Mouse (Mus musculus) adrenal gland, postnatal 4 days (tissue): ENCODE results near the gene Zkscan7. TPM values are rescaled to one million over a fixed set of nuclear protein-coding genes. Genes with fewer than 3 reads are reported as not detected.
"Not testable (repeated sequence)": the region's sequence is repeated elsewhere in the genome, so short reads cannot be mapped to it uniquely, and the experiment has no call there.

Experiments used
- DNase-seq, 2 experiments: peaks; one replicate each; pipeline ENCODE4 v3.0.0; 2021 to 2022; ENCODE audit warnings: low spot score in 2 of 2, mixed read lengths in 2 of 2
- long read RNA-seq, 2 experiments: library from polyadenylated mRNA; stranded (forward); transcript quantifications; one replicate each; pipeline ENCODE4 v2.0.0; 2021
- total RNA-seq, 2 experiments: library from RNA; stranded (reverse); gene quantifications; 2 replicates each; pipeline ENCODE4 v1.2.3; 2021

Zkscan7 gene
- 10 to 100 TPM; 16.7 to 18.7 TPM for total RNA-seq
- long read RNA-seq, experiment 1, partial matches to known transcripts = 0 of 5 reads
- long read RNA-seq, experiment 1, other reads (novel, unspliced or antisense) = 5 of 5 reads
- long read RNA-seq, experiment 2, partial matches to known transcripts = 0 of 13 reads
- long read RNA-seq, experiment 2, other reads (novel, unspliced or antisense) = 13 of 13 reads

DNA sequence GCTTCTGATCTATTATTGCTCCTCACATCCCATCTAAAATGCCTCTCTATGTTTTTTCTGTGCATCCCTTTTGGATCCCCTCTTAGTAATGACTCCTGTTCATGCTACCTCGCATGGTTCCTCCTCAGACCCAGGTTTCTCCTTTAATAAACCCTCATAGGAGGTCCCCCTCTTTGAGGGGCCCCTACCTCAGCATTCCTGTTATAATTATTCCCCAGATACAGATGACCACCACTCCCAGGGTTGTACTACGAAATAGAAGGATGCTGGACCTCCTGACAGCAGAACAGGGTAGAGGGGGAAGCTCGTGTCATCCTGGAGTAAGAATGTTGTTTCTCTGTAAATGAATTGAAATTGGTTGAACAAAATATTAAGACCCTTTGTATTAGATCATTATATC lies at the start of gene Zkscan7:
Zkscan7 (plus strand) TSS at position 301 of the 400 bp plus-strand sequence.
- DNase-seq = no peak

DNA sequence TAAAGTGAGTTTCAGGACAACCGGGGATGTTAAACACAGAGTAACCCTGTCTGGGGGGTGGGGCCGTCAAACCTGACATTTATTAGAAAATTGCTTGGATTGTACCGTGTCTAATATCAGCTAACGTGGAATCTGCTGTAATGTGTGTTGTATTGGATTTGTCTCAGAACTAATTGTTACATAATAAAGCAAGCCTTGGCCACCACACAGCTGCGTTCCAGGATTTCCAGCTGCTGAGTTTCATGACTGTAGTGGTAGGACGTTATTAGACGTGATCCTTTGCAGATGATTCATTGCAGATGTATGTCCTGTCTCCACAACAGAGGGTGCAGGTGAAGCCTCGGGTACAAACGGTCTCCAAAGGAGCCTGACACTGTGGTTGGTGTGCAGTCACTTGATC lies 49.4 kb upstream of the Zkscan7 start:
- no peak for DNase-seq

DNA sequence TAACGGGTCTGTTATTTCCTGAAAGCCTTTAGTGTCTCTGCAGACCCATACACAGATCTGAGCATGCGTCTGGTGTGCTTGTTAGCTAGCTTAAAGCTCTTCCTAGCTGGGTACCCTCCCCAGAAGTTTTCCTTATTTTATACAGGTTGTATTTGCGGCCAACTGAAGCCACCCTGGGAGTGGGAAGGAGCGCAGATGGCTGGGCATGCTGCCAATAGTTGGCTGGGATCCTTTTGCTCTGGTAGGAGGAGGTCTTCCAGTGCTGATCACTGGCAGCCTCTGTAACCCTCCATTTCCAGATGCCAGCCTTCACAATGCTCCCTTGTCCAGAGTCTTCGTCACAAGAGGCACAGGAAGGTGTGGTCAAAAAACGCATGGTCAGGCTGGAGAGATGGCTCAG lies 48.7 kb upstream of the Zkscan7 start:
- no peak for DNase-seq

DNA sequence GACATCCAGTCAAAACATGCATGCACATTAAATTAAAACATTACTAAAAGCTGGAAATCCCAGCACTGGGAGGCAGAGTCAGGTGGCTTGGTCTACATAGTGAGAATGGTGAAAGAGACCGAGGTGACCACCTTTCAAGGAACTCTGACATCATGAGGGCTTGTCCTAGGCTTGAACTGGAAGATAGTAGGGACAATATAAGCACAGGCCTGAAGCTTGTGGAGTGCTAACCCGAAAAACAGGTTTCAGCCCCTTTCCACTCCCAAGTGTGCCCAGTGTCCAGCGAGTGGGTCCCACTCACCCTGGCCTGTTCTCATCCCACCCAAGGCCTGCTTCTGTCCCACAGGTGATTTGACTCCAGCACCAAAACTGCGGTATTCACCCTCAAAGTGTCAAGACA lies 48.3 kb upstream of the Zkscan7 start:
- no peak for DNase-seq

DNA sequence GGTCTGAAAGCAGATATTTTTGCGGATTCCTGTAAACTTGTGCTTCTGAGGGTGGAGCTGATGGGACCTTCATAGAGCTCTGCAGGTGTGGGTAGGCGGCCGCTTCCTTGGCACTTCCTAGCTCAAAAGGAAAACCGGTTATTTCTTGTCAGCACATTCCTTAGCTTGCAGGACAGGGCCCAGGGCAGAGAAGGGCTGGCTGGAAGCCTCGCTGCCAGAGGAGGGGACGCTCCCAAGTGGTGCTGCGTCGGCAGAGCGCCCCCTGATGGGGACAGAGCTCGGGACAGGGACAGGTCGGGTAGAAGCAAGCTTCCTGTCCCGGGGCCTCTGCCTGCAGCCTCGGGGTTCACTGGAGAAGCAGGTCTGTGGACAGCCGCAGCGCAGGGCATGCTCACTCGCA lies 47.8 kb upstream of the Zkscan7 start:
- peak; percentile 18 to 29 for DNase-seq

DNA sequence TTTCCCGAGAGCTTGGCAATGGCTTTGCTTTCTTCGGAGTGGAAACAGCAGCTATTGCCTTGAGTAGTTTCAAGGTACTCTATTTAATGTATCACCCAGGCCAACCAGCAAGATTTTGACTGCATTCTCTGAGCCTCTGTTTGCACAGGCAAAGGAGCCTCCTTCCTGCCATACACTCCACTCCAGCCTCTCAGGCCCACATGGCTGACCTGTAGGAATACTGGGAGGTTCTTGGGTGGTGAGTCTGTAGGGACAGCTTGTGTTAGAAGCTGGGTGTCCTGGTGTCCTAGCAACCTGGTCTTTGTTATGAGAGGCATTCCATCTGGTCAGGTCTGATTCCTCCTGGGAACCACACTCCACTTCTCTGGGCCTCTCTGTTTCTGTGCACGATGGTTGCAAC lies 41.7 kb upstream of the Zkscan7 start, which contains the start of gene Gm35549:
Gm35549 (minus strand) TSS at position 276 of the 400 bp plus-strand sequence.
- DNase-seq = no peak

DNA sequence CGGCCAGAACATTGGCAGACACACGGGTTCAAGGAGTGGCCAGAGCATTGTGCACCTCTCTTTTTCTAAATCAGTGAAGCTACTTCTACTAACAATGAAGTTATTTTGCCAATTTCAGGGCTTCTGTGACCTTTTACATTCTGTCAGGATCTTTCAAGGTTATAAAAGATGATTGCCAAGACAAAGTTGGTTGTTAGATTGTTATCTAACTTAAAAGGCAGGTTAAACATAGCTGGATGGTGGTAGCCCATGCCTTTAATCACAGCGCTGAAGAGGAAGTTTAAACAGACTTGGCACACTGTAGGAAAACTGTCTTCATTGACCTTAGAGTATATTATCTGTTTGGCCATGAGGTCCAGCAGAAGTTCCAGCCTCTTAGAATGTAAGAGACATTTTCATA lies 39.9 kb upstream of the Zkscan7 start:
- no peak for DNase-seq

DNA sequence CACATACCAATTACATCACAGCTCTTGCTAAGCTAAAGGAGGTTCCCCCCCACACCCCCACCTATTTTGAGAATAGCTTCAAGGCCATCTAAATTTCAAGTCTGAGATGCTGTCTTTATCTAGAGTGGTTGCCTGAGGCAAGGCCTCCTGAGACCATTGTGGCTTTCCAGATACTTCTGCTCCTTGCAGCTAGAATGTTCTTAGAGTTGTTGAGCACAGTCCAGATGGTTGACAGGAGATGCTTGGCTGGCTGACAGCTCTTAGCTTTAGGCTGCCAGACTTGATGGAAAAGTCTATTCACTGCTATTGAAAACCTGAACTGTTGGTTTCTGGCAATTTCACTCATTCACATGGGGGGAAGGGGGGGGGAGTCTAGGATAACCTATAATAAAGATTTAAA lies 39.3 kb upstream of the Zkscan7 start:
- no peak for DNase-seq

DNA sequence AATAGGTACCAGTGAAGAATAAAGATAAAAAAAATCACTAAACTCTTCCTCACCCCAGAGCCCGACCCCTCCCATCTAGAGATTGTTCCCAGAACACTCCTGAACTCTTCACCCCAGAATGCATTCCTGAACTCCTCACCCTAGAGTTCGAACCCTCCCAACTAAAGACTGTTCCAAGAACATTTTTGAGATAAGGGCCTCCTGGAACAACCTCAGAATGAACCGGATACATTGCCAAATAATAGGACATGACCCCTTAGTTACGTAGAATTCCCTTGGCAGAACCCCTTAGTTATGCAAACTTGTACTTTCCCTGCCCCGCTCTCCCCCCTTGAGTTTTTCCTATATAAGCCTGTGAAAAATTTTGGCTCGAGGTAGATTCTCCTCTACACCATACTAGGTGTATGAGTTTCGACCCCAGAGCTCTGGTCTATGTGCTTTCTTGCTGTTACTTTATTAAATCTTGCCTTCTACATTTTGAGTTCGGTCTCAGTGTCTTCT lies 37.6 kb upstream of the Zkscan7 start:
- not testable (repeated sequence) for DNase-seq

DNA sequence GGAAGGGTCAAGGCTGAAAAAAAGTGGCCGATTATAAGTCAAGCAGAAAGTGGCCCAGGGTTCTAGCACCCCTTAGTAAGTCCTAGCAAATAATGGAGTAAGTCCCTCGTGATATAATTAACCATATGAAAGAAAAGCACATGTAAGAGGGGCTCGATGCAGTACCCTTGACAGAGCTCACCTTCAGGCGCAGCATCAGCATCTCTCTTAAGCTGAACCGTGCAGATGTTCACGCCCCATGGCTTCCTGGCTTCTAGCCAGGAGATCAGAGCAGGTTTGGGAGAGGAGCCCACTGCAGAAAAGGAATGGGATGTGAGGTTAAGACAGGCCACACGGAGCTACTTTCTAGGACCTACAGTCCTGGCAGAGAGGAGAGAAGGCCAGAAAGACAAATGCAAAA lies 31.0 kb upstream of the Zkscan7 start:
- no peak for DNase-seq

DNA sequence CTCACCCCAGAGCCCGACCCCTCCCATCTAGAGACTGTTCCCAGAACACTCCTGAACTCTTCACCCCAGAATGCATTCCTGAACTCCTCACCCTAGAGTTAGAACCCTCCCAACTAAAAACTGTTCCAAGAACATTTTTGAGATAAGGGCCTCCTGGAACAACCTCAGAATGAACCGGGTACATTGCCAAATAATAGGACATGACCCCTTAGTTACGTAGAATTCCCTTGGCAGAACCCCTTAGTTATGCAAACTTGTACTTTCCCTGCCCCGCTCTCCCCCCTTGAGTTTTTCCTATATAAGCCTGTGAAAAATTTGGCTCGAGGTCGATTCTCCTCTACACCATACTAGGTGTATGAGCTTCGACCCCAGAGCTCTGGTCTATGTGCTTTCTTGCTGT lies 30.3 kb upstream of the Zkscan7 start:
- not testable (repeated sequence) for DNase-seq

DNA sequence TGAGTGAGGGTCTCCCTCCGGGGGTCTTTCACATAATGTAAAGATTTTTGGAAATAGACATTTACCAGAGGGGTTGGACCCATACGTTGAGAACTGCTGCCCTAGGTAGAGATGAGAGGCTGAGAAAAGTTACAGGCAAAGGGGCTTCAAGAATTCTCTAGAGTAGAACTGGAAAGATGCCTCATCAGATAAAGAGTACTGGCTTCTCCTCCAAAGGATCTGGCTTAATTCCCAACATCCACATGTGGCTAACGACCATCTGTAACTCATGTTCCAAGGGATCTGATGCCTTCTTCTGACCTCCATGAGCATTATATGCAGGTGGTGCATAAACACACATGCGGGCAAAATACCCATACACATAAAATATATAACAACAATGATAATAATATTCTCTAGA lies 29.9 kb upstream of the Zkscan7 start:
- DNase-seq = no peak

DNA sequence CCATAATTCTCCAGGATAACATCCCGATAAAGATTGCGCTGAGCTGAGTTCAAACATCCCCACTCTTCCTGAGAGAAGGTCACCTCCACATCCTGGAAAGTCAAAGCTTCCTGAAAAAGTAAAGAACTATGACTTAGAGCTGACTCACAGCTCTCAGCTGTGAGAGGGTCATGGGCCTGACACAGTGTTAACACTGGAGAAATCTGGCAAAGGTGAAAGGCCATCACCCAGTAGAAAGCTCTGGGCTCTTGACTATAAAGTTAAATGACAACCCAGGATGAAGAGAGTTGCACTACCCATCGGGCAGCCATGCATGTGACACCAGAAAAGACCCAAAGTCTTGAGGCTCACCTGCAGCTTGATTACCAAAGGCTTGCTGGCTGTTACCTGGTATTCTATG lies 28.8 kb upstream of the Zkscan7 start:
- DNase-seq = no peak

DNA sequence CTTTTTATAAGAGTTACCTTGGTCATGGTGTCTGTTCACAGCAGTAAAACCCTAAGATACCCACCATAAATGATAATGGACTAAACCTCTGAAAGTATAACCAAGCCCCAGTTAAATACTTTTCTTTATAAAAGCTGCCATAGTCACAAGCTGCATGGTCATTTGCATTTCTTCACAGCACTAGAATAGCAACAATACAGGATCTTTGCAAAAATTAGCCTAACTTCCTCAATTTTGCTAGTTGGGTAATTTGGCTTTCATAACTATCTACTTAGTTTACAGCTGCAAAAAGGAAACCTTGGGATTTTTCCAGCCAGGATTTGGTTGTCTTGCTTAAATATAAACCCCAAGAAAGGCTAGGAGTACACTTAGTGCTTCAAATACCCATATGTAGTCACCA lies 24.7 kb upstream of the Zkscan7 start:
- DNase-seq = no peak

DNA sequence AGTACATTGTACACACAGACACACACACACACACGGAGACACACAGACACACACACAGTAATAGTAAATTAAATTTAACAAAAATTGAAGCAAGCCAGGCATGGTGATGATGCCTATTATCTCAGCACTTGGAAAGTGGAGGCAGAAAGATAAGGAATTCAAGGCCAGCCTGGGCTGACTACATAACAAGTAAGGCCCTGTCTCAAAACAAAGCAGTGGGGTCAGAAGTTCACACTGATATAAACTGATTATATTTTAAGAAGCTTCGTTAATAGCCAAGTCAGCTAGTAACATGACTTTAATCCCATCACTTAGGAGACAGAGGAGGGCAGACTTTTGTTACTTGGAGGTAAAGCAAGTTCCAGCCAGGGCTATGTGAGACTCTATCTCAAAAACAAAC lies 21.8 kb upstream of the Zkscan7 start:
- DNase-seq = no peak

DNA sequence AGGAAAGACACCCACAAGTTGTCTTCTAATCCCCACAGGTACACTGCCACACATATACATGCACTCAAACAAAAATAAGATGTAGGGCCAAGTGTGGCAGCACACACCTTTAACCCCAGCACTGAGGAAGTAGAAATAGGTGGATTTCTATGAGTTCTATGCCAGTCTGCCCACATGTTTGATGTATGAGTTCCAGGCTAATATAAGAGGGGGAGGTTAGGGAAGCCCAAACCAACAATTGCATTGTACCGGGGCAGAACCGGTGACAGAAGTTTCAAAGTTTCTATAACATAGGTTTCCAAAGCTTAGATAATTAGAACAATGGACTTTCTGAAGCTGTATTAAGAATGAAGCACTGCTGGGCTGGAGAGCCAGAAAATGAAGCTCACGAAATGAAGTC lies 20.6 kb upstream of the Zkscan7 start:
- no peak for DNase-seq

DNA sequence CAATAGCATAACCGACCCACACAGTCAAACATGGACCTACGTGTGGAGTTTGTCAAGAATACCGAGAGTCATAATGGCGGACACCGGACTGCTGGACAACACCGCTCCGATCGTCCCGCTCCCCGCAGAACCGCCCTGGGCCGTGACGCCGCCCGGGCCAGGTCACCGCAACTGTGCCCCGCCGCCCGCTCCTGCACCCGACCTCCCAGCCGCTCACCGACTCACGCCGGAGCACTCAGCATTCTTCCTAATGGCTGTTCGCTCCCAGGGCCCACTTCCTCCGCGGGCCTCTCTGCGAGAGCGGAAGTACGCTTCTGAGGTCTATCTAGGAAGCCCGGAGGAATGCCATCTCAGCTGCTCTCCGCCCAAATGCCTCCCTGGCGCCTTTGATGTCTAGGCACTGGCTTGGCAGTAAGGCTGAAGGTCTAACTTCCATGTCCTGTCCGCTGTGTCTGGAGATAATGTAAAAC lies 19.8 kb upstream of the Zkscan7 start, which contains the start of gene Zfp445:
Zfp445 (minus strand) TSS at position 310 of the 470 bp plus-strand sequence.
- peak; percentile 61 to 62 for DNase-seq

DNA sequence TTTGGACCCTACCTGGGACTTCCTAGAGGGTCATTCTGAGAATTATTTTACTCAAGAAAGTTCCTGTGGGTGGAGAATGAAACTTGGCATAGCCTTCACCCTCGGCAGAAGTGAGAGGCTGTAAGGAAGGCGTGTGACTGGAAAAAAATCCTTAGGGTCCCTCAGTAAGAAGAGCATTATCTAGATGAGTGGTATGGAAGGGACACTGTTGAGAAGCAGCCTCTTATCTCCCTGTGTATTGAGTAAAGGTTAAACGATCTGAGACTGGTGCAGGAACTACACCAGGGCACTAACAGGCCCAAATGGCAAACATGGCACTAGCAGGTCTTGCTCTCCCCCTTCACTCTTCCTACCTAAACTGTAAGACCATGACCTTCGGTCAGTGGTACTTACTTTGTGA lies 19.3 kb upstream of the Zkscan7 start:
- DNase-seq = no peak

DNA sequence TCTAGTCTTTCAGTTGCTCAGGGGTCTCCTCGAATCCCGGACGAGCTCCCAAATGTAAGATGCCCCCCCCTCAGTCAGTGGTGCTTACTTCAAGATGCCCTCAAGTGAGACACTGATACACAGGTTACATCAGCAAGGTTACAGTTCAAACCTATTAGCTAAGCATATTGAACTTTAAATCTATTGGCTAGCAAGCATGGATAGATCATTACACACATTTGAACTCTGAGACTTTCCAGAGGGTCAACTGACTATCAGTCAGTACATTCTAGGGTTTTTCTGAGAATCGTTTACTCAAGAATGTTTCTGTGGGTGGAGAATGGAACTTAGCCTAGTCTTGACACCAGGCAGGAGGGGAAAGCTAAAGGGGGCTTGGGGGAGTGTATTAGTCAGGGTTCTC lies 12.9 kb upstream of the Zkscan7 start:
- no peak for DNase-seq

DNA sequence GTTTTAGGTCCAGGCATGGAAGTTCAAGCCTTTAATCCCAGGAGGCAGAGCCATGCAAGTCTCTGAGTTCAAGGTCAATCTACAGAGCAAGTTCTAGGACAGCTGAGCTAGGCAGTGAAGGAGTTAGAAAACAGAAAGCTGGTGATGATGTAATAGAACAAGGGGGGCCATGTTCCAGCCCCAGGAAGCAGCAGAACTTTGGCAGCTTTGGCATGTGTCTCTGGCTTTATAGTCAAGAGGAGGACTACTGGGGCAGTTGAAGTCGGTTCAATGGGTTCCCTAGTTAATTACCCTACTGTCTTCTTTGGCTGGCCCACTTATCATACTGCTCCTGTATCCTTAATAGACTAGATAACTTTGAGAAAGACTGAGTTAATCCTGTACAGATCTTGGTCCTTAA lies 10.8 kb upstream of the Zkscan7 start:
- no peak for DNase-seq

DNA sequence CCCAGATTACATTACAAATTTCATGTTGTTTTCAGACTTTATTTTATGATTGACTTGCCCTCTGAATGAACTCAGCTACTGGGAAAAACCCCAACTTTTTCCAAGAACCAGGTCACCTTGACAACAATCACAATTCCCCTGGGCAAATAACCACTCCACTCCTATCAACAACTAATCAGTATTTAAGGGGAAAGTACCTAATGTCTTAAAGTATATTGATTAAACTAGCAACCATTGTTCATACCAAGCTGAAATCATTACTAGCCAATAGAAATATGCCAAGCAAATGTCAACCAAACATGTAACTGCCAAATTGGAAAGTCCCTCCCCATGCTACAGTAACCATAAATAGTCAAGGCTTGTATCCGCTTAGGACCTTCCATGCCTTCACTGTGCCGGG lies 10.3 kb upstream of the Zkscan7 start:
- no peak for DNase-seq

DNA sequence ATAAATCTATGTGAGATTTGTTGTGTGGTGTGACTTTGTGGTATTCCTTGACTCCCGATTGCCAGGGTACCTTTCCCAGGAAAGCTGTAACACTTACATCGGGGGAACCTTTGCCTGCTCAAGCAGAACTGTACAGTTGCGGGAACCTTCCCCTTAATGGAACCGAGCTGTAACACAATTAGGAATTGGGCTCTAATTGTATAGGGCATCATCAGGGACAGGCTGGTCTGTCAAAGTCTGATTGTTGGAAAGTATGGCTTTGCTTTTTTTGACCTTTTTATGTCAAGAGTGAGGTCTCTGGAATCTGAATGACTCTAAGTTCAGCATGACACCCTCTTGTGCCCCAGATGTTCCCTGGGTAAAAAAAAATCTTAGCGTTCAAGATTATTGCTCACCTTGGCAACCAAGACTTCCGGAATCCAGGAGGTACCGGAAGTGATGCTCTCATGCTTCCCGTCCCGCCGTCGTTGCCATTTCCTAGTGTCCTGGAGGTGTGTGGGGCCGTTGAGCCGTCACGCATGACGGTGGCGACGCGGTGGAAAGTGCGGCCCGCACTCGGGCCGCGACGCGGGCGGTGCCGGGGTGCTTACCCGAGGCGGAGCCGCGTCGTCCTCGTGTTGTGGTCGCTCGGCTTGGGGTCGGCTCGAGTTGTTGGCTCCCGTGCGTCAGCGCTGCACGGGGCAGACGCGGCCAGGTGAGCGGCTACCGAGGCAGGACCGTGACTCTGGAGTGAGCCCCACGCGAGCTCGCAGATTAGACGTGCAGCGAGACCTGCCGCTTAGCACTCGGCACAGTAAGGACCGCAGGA lies 1.1 kb downstream of the Zkscan7 start:
- peak; percentile 19 to 27 for DNase-seq
